Mouse (Mus musculus) ovary, adult 18-20 months (tissue): ENCODE results near the gene Dnm2.

ENCODE experiments used
- DNase-seq: peaks from one replicate; pipeline ENCODE4 v3.0.0; 2022; ENCODE audit warnings: low spot score, mixed read lengths

The Dnm2 gene

DNA sequence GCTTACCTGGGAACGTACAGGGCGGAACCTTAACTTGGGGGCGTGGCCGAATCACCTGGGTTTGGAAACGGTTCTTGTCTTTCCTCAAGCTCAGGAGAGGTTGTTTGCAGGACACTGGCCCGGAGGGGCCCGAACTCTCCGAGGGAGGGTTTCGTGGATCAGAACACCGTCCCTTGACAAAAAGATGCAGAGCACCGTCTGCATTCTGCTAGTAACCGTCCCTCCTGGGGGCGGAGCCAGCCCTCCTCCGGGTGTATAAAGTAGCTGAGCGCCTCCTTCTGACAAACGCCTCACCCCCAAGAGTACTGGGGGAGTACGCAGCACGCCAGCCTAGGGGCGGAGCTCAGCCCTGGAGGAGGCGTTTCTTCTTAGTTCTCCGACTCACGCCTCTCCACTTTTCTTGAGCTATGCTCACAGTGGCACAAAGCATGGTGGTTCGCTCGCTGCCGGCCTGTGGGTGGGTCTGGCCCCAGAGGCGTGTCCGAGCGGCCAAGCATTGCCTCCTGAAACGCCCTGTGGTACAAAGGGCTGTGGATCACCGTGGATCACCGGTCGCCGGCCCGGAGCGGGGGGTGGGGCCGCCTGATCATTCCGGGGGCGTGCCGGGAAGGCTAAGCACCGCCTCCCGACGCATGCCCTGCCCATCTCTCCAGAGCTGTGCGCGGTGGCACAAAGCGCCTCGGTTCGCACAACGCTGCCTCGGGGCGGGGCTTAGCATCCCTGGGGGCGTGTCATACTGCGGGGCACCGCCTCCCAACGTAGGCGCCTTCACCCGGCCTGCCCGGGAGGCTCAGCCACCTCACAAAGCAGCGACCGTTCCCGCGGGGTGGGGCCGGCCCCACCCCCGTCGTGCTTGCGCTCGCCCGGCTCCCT, 121.4 kb downstream of the Dnm2 start:
- DNase-seq: peak; percentile 99

DNA sequence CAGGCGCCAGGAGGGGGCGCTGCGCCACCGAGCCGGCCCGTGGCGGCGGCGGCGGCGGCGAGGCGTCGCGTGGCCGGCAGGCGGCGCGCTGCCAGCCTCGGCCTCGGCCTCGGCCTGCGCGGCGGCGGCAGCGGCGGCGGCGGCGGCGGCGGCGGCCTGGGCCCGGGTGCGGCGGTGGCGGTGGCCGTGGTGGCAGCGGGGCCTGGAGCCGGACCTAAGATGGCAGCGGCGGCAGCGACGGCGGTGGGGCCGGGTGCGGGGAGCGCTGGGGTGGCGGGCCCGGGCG, 122.0 kb downstream of the Dnm2 start, which contains the start of gene Carm1:
TSS of gene Carm1 (plus strand) at position 106 of the 286 bp plus-strand sequence.
- DNase-seq: no peak

DNA sequence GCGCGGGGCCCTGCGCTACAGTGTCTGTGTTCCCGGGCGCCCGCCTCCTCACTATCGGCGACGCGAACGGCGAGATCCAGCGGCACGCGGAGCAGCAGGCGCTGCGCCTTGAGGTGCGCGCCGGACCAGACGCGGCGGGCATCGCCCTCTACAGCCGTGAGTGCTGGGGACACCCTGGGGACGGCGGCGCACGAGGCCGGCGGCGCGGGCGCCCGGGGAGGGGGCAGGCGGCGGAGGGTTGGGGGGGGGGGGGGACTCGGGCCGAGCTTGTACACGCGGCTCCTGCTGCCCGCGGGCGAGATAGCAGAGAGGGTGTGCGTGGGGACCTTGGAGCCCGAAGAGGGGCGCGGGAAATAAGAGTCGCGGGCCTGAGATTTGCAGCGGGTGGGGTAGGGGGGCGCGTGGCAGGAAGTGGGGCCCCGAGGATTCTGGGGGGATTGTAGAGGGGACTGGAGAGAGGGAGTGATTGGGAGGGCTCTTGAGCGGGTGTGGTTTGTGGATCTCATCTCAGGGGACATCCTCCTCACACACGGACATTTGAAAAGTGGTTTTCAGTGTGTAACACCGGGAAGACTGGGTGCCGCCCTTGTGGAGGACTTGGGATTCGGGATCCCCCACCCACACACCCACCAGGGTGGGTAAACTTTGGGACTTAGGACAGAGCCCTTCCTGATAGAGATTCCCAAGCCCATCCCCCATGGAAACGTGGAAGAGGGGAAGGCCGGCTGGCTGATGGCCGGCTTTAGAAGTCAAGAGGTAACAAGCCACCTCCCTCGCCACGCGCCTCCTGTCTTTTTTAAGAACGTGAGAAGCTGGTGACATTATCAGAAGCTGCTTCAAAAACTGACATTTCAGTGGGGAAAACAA, 122.6 kb downstream of the Dnm2 start:
- DNase-seq: peak; percentile 49

DNA sequence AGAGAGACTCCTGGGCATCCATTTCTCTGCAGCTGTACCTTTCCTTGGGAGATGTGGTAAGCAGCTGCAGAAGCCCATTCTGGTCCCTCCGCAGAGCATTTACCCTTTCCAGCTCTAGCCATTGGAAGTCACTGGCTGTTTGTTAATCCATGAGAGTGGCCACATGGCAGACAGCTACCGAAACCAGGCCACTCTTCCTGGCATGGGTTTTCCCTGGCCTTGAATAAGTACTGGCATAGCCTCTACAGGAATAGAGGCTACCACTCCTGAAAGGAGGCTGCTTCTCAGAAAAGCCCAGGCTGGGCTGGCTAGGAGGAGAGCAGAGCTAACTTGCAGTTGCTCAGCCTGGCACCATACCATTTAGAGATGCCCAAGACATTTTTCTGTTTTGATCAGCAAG, 126.3 kb downstream of the Dnm2 start:
- DNase-seq: no peak

DNA sequence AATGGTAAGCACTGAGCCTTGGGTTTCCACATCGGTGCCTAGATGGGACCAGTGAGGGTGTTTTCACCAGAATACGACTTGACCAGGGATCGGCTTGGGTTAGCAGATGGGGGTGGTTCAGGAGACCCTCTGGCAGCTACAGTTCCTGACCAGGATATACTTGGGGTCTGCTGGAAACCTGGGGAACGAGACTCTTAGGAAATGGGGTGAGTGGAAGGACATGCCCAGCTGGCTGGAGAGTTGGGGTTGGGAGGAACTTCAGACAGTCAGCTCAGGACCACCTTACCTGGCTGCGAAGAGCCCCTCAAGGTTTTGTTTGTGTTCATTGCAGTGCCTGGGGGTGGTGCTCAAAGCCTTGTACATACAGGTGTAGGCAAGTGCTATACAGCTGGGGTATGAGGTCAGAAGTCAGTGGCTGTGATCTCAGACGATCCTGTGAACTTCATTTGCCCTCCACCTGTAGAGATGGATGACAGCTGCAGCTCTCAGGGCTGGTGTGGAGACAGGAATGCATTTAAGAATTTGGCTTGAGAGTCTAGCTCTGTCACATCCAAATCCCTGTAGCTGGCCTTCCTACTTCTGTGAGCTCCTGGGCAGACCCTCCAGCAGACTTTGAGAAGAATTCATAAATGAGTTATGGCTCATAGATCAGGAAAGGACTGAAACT, 129.0 kb downstream of the Dnm2 start:
- DNase-seq: no peak

DNA sequence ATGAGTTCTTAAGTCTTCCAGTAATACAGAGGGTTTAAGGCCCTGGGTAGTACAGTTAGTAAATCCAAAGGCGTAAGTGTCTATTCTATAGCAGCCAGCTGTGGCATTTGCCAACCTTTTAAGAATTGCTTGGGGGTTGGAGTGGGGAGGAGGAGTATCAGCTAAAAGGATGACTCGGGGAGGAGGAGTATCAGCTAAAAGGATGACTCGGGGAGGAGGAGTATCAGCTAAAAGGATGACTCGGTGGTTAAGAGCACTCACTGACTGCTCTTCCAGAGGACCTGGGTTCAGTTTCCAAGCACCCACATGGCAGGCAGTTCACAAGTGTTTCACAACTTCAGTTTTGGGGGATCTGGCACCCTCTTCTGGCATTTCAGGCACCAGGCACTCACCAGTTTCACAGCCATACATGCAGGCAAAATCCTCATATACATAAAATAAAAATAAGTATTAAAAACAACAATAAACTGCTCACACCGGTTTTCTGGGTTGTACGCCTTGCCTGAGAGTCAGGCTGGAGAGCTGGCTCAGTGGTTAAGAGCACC, 130.6 kb downstream of the Dnm2 start:
- DNase-seq: no peak

DNA sequence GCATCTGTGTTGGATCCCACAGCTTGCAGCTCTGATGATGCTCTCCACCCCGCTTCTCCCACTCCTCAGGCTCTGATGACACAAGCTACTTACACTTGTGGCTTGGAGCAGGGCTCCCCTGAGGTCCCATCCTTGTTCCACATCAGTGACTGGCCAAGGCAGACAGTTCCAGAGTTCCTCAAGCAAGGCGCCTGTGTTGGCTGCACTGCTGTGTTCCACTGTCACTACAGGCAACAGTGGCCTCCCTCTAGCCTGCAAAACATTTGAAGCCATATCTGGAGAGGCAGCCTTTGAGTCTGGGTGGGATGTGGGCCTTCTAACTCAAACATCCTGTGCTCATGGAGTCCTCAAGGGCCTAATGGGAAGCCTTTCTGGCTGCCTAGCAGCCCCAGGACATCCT, 132.3 kb downstream of the Dnm2 start:
- no peak for DNase-seq
